ENCODE assay signal across 31 mouse cellular contexts in the genomic region with DNA sequence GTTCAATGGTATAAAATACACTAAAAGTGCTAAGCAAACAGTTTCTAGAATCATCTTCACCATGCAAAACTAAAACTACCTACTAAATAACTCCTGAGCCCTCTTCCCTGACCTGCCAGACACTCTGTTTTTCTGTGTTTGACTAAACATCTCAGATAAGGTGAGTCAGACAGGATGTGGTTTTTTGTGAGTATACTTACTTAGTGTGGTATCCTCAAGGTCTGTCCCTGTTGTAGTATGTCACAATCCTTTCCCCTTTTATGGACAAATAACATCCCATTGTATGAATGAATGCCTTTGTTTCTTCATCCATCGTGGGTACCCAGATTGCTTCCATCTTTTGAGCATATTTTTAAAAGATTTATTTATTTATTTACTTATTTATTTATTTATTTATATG. TPM values are rescaled to one million over a fixed set of nuclear protein-coding genes. Genes with fewer than 3 reads are reported as not detected.
DNase-seq lines count a peak whose midpoint lies in the region; ATAC-seq and TF ChIP-seq lines count a peak whose summit lies in the region.
"Had no signal": no experiment of that assay in that cellular context is flagged by ENCODE, and none has a peak within 500 bp of the region (broad histone marks: within the 10 kb centered on the region; RNA-seq: fewer than 3 reads in every experiment).

No protein-coding gene starts in this region.

- no peak overlapping the region for H3K9ac ChIP-seq in hindbrain, embryonic 12.5 days
- H3K9ac ChIP-seq: embryonic facial prominence, embryonic 13.5 days; heart, embryonic 13.5 days; liver, embryonic 14.5 days; midbrain, embryonic 13.5 days had no signal

- peak overlapping the region; percentile 39 for H3K4me2 ChIP-seq in myocyte (ENCODE audit: low read depth)
- no peak overlapping the region for H3K4me2 ChIP-seq in hindbrain, embryonic 12.5 days (replicated peaks)
- H3K4me2 ChIP-seq: embryonic facial prominence, embryonic 13.5 days; heart, embryonic 13.5 days; midbrain, embryonic 13.5 days had no signal

- H3K36me3 ChIP-seq in myocyte (ENCODE audit: control insufficient read depth, insufficient read depth): no peaks in the 10 kb centered on the region
- no peaks in the 10 kb centered on the region for H3K36me3 ChIP-seq in hindbrain, embryonic 12.5 days
- H3K36me3 ChIP-seq: embryonic facial prominence, embryonic 13.5 days; heart, embryonic 13.5 days; hindbrain, embryonic 10.5 days; midbrain, embryonic 13.5 days had no signal

- H3ac ChIP-seq in myocyte (ENCODE audit: control insufficient read depth, insufficient read length): no peak overlapping the region

- ATAC-seq in hindbrain, embryonic 12.5 days (ENCODE audit: low FRiP score): no peak
- ATAC-seq: forebrain, embryonic 16.5 days; hindbrain, embryonic 16.5 days; intestine, embryonic 16.5 days; midbrain, embryonic 13.5 days; Patski had no signal

- peak; percentile 90 for DNase-seq in 3T3-L1 (ENCODE audit: low read depth, low spot score)
- peak; percentile 72 for DNase-seq in CD4-positive helper T cell, adult 2 months (ENCODE audit: low read depth, low spot score)
- DNase-seq in T-cell, adult 2 months (ENCODE audit: low spot score): peak; percentile 32
- no peak for DNase-seq in heart, postnatal 10 days
- no peak for DNase-seq in layer of hippocampus, postnatal 25 days (ENCODE audit: extremely low spot score in 1 of 2, low spot score in 1 of 2)
- DNase-seq: adrenal gland, postnatal 25 days; cerebellum, adult 18-20 months; cerebellum, postnatal 10 days; gastrocnemius, adult 2 months; heart, postnatal 14 days; kidney, adult 8-10 months; kidney, postnatal 4 days; liver; lung, adult 2 months; lung, postnatal 14 days; right cerebral cortex, postnatal 4 days had no signal

- intact Hi-C loops in heart, postnatal 10 days (cut with DNase I): no loop called here

- H3K79me2 ChIP-seq in myocyte (ENCODE audit: control insufficient read depth, insufficient read depth): no peaks in the 10 kb centered on the region

- H3K4me1 ChIP-seq in hindbrain, embryonic 12.5 days: no peaks in the 10 kb centered on the region
- H3K4me1 ChIP-seq: embryonic facial prominence, embryonic 13.5 days; heart, embryonic 13.5 days; hindbrain, embryonic 10.5 days; midbrain, embryonic 13.5 days had no signal

- no peaks in the 10 kb centered on the region for H3K27me3 ChIP-seq in myocyte (ENCODE audit: control insufficient read depth, insufficient read depth, insufficient read length)
- H3K27me3 ChIP-seq in hindbrain, embryonic 12.5 days: no peaks in the 10 kb centered on the region
- H3K27me3 ChIP-seq: CH12.LX; embryonic facial prominence, embryonic 13.5 days; heart, embryonic 13.5 days; midbrain, embryonic 13.5 days; Patski had no signal

- 81% methylated on average over 1 of the region's 1 CpGs for WGBS in hindbrain, embryonic 12.5 days

- H3K27ac ChIP-seq in hindbrain, embryonic 12.5 days: no peak overlapping the region
- H3K27ac ChIP-seq: embryonic facial prominence, embryonic 13.5 days; gastrocnemius, adult 2 months; heart, embryonic 13.5 days; hindbrain, embryonic 10.5 days; kidney, postnatal 0 days; liver, embryonic 14.5 days; midbrain, embryonic 13.5 days; stomach, postnatal 0 days had no signal

- TF ChIP-seq POLR2A in myocyte (IDR thresholded peaks at IDR 0.05; ENCODE audit: insufficient read length, low read depth): no peak

- no peak overlapping the region for H3K4me3 ChIP-seq in myocyte
- no peak overlapping the region for H3K4me3 ChIP-seq in hindbrain, embryonic 12.5 days
- H3K4me3 ChIP-seq: embryonic facial prominence, embryonic 13.5 days; erythroblast, embryonic 14.5 days; gastrocnemius, adult 2 months; heart, embryonic 13.5 days; hindbrain, embryonic 10.5 days; midbrain, embryonic 13.5 days had no signal

- H3K9me3 ChIP-seq in hindbrain, embryonic 12.5 days (replicated peaks): no peaks in the 10 kb centered on the region
- H3K9me3 ChIP-seq: embryonic facial prominence, embryonic 13.5 days; heart, embryonic 13.5 days; hindbrain, embryonic 10.5 days; midbrain, embryonic 13.5 days had no signal

TF ChIP-seq in myocyte, 11 proteins besides CTCF, POLR2A, EP300 and RAD21:
- no peak for TF ChIP-seq POLR2AphosphoS2 (IDR thresholded peaks at IDR 0.05; ENCODE audit: insufficient read length, low read depth)
- peak; percentile 63; the same call in 1 of the 2 replicates for TF ChIP-seq CEBPB (IDR thresholded peaks at IDR 0.05; ENCODE audit: insufficient read depth, poor library complexity, severe bottlenecking)
- no peak for TF ChIP-seq MAX (IDR thresholded peaks at IDR 0.05; ENCODE audit: low read depth)
- no peak for TF ChIP-seq USF1 (IDR thresholded peaks at IDR 0.05; ENCODE audit: low read depth)
- TF ChIP-seq MYOG (IDR thresholded peaks at IDR 0.05; ENCODE audit: control insufficient read depth in 1 of 3, insufficient read depth in 1 of 3, insufficient read length in 2 of 3, low read depth in 2 of 3): no peak
- no peak for TF ChIP-seq SRF (IDR thresholded peaks at IDR 0.05; ENCODE audit: control insufficient read depth, insufficient read length, low read depth)
- TF ChIP-seq REST (IDR thresholded peaks at IDR 0.05; ENCODE audit: insufficient read depth, insufficient read length): no peak
- TF ChIP-seq TCF12 (IDR thresholded peaks at IDR 0.05; ENCODE audit: insufficient read depth, poor library complexity, severe bottlenecking): no peak

RNA-seq across cellular contexts. Expression of a gene that starts 22.4 kb away (rescaled TPM):
- 8.9 TPM for polyA plus RNA-seq in myocyte (2012; fragmentation: generic; extraction: Trizol)
- 10 to 100 TPM; 29.5 to 30.9 TPM for total RNA-seq in heart, postnatal 10 days (2021)
- 53.4 and 54.2 TPM in 2 replicates for polyA plus RNA-seq in hindbrain, embryonic 12.5 days (2016; fragmentation: Nextera tagmentation; extraction: Ambion mirVana)
- total RNA-seq in layer of hippocampus, postnatal 25 days (2021): 10 to 100 TPM; 56.0 to 57.2 TPM

Comparison
In these comparisons a context has a peak if more than half of its experiments do, and no peak if none do; other contexts are left out.
1. DNase-seq: peak in 3T3-L1 (single experiment), CD4-positive helper T cell, adult 2 months (single experiment) and T-cell, adult 2 months (single experiment); none in heart, postnatal 10 days (0 of 2) and layer of hippocampus, postnatal 25 days (0 of 2).